Mouse (Mus musculus): ENCODE results near the gene Tmem185b. TPM values are rescaled to one million over a fixed set of nuclear protein-coding genes. Genes with fewer than 3 reads are reported as not detected.

Tmem185b gene
- polyA plus RNA-seq, 1 experiment: 15.8 TPM

- Histone ChIP-seq H3K79me2 (ENCODE audit: control insufficient read depth, insufficient read depth) (no peaks in the 10 kb centered on the region), H3K4me2 (ENCODE audit: low read depth) (no peak overlapping the region), H3K4me3 (no peak overlapping the region), H3K27me3 (ENCODE audit: control insufficient read depth, insufficient read depth, insufficient read length) (no peaks in the 10 kb centered on the region), H3K36me3 (ENCODE audit: control insufficient read depth, insufficient read depth) (no peaks in the 10 kb centered on the region), H3ac (ENCODE audit: control insufficient read depth, insufficient read length) (no peak overlapping the region)
- TF ChIP-seq TCF12 (IDR thresholded peaks at IDR 0.05; ENCODE audit: insufficient read depth, poor library complexity, severe bottlenecking): no peak
Observed at GRCm38 (mm10) chr1:119545164-119545563, 19.2 kb downstream of the Tmem185b start.

GRCm38 (mm10) chr1:119545671-119546070, 19.7 kb downstream of the Tmem185b start:
- no peak overlapping the region for H3K4me3 ChIP-seq
- no peaks in the 10 kb centered on the region for H3K36me3 ChIP-seq (ENCODE audit: control insufficient read depth, insufficient read depth)
- H3ac ChIP-seq (ENCODE audit: control insufficient read depth, insufficient read length): no peak overlapping the region
- no peaks in the 10 kb centered on the region for H3K27me3 ChIP-seq (ENCODE audit: control insufficient read depth, insufficient read depth, insufficient read length)
- H3K4me2 ChIP-seq (ENCODE audit: low read depth): no peak overlapping the region
- TF ChIP-seq MYOD1 (IDR thresholded peaks at IDR 0.05; ENCODE audit: control insufficient read depth in 1 of 3, insufficient read length in 2 of 3, low read depth in 2 of 3): no peak
- no peak for TF ChIP-seq REST (IDR thresholded peaks at IDR 0.05; ENCODE audit: insufficient read depth, insufficient read length)
- TF ChIP-seq POLR2AphosphoS2 (IDR thresholded peaks at IDR 0.05; ENCODE audit: insufficient read length, low read depth): no peak
- TF ChIP-seq E2F4 (IDR thresholded peaks at IDR 0.05; ENCODE audit: insufficient read depth): no peak
- no peak for TF ChIP-seq MYOG (IDR thresholded peaks at IDR 0.05; ENCODE audit: control insufficient read depth in 1 of 3, insufficient read depth in 1 of 3, insufficient read length in 2 of 3, low read depth in 2 of 3)
- TF ChIP-seq USF1 (IDR thresholded peaks at IDR 0.05; ENCODE audit: low read depth): no peak
- no peak for TF ChIP-seq TCF3 (IDR thresholded peaks at IDR 0.05; ENCODE audit: insufficient read length, low read depth)
- no peak for TF ChIP-seq TCF12 (IDR thresholded peaks at IDR 0.05; ENCODE audit: insufficient read depth, poor library complexity, severe bottlenecking)
- TF ChIP-seq CEBPB (IDR thresholded peaks at IDR 0.05; ENCODE audit: insufficient read depth, poor library complexity, severe bottlenecking): no peak
- no peak for TF ChIP-seq SRF (IDR thresholded peaks at IDR 0.05; ENCODE audit: control insufficient read depth, insufficient read length, low read depth)
- TF ChIP-seq POLR2A (IDR thresholded peaks at IDR 0.05; ENCODE audit: insufficient read length, low read depth): no peak
- no peak for TF ChIP-seq MAX (IDR thresholded peaks at IDR 0.05; ENCODE audit: low read depth)
- H3K79me2 ChIP-seq (ENCODE audit: control insufficient read depth, insufficient read depth): no peaks in the 10 kb centered on the region

- Histone ChIP-seq H3K4me3 (no peak overlapping the region), H3K79me2 (ENCODE audit: control insufficient read depth, insufficient read depth) (no peaks in the 10 kb centered on the region), H3K36me3 (ENCODE audit: control insufficient read depth, insufficient read depth) (no peaks in the 10 kb centered on the region), H3ac (ENCODE audit: control insufficient read depth, insufficient read length) (no peak overlapping the region), H3K4me2 (ENCODE audit: low read depth) (no peak overlapping the region), H3K27me3 (ENCODE audit: control insufficient read depth, insufficient read depth, insufficient read length) (no peaks in the 10 kb centered on the region)
- TF ChIP-seq USF1 (IDR thresholded peaks at IDR 0.05; ENCODE audit: low read depth) (no peak), MYOD1 (IDR thresholded peaks at IDR 0.05; ENCODE audit: control insufficient read depth in 1 of 3, insufficient read length in 2 of 3, low read depth in 2 of 3) (no peak), MYOG (IDR thresholded peaks at IDR 0.05; ENCODE audit: control insufficient read depth in 1 of 3, insufficient read depth in 1 of 3, insufficient read length in 2 of 3, low read depth in 2 of 3) (no peak), POLR2AphosphoS2 (IDR thresholded peaks at IDR 0.05; ENCODE audit: insufficient read length, low read depth) (no peak), TCF12 (IDR thresholded peaks at IDR 0.05; ENCODE audit: insufficient read depth, poor library complexity, severe bottlenecking) (no peak)
Observed at GRCm38 (mm10) chr1:119546490-119546889, 20.5 kb downstream of the Tmem185b start.

GRCm38 (mm10) chr1:119548668-119549326, 22.8 kb downstream of the Tmem185b start:
- H3ac ChIP-seq (ENCODE audit: control insufficient read depth, insufficient read length): no peak overlapping the region
- H3K4me3 ChIP-seq: no peak overlapping the region
- TF ChIP-seq USF1 (IDR thresholded peaks at IDR 0.05; ENCODE audit: low read depth) (no peak), POLR2A (IDR thresholded peaks at IDR 0.05; ENCODE audit: insufficient read length, low read depth) (no peak), REST (IDR thresholded peaks at IDR 0.05; ENCODE audit: insufficient read depth, insufficient read length) (no peak), MYOD1 (IDR thresholded peaks at IDR 0.05; ENCODE audit: control insufficient read depth in 1 of 3, insufficient read length in 2 of 3, low read depth in 2 of 3) (no peak), MAX (IDR thresholded peaks at IDR 0.05; ENCODE audit: low read depth) (no peak), TCF12 (IDR thresholded peaks at IDR 0.05; ENCODE audit: insufficient read depth, poor library complexity, severe bottlenecking) (no peak), POLR2AphosphoS2 (IDR thresholded peaks at IDR 0.05; ENCODE audit: insufficient read length, low read depth) (no peak), CEBPB (IDR thresholded peaks at IDR 0.05; ENCODE audit: insufficient read depth, poor library complexity, severe bottlenecking) (no peak), E2F4 (IDR thresholded peaks at IDR 0.05; ENCODE audit: insufficient read depth) (no peak), MYOG (IDR thresholded peaks at IDR 0.05; ENCODE audit: control insufficient read depth in 1 of 3, insufficient read depth in 1 of 3, insufficient read length in 2 of 3, low read depth in 2 of 3) (no peak), SRF (IDR thresholded peaks at IDR 0.05; ENCODE audit: control insufficient read depth, insufficient read length, low read depth) (no peak), TCF3 (IDR thresholded peaks at IDR 0.05; ENCODE audit: insufficient read length, low read depth) (no peak)
- H3K27me3 ChIP-seq (ENCODE audit: control insufficient read depth, insufficient read depth, insufficient read length): no peaks in the 10 kb centered on the region
- H3K36me3 ChIP-seq (ENCODE audit: control insufficient read depth, insufficient read depth): no peaks in the 10 kb centered on the region
- no peaks in the 10 kb centered on the region for H3K79me2 ChIP-seq (ENCODE audit: control insufficient read depth, insufficient read depth)
- no peak overlapping the region for H3K4me2 ChIP-seq (ENCODE audit: low read depth)

- no peak for TF ChIP-seq SRF (IDR thresholded peaks at IDR 0.05; ENCODE audit: control insufficient read depth, insufficient read length, low read depth)
- no peak for TF ChIP-seq MAX (IDR thresholded peaks at IDR 0.05; ENCODE audit: low read depth)
- H3K27me3 ChIP-seq (ENCODE audit: control insufficient read depth, insufficient read depth, insufficient read length): no peaks in the 10 kb centered on the region
- H3K79me2 ChIP-seq (ENCODE audit: control insufficient read depth, insufficient read depth): no peaks in the 10 kb centered on the region
- no peaks in the 10 kb centered on the region for H3K36me3 ChIP-seq (ENCODE audit: control insufficient read depth, insufficient read depth)
- H3ac ChIP-seq (ENCODE audit: control insufficient read depth, insufficient read length): no peak overlapping the region
- H3K4me3 ChIP-seq: no peak overlapping the region
- H3K4me2 ChIP-seq (ENCODE audit: low read depth): no peak overlapping the region
Observed at GRCm38 (mm10) chr1:119549327-119549689, 23.3 kb downstream of the Tmem185b start.
